Mouse (Mus musculus) brain, embryonic 18.5 days (tissue): ENCODE measurements around the gene Apoc4.
A peak's percentile ranks its signal among the peaks of the same experiment; 100 is the strongest.

Experiments used
- DNase-seq: peaks from one replicate; pipeline ENCODE4 v3.0.0-alpha.2; 2012; ENCODE audit warnings: low read depth, low spot score

Gene Apoc4

GRCm38 (mm10) chr7:19681202-19681694 lies at the start of gene Apoc4, which contains the start of gene Gm44805:
TSS of gene Apoc4 (minus strand) at chr7:19681479.
TSS of gene Gm44805 (minus strand) at chr7:19681423.
- no peak for DNase-seq

GRCm38 (mm10) chr7:19726541-19726940 lies 45.3 kb upstream of the Apoc4 start:
- no peak for DNase-seq

- DNase-seq, result no peak
These were observed 42.9 kb upstream of the Apoc4 start for GRCm38 (mm10) chr7:19724167-19724566.

- DNase-seq, result no peak
These were observed 41.5 kb upstream of the Apoc4 start for GRCm38 (mm10) chr7:19722754-19723195.

- DNase-seq, result no peak
These were observed 37.9 kb upstream of the Apoc4 start for GRCm38 (mm10) chr7:19719200-19719599.

GRCm38 (mm10) chr7:19718297-19718952 lies 37.1 kb upstream of the Apoc4 start:
- DNase-seq, result no peak

- DNase-seq, result no peak
These were observed 36.1 kb upstream of the Apoc4 start for GRCm38 (mm10) chr7:19717346-19717745.

- DNase-seq, result no peak
These were observed 35.5 kb upstream of the Apoc4 start for GRCm38 (mm10) chr7:19716822-19717221.

GRCm38 (mm10) chr7:19716055-19716682 lies 34.9 kb upstream of the Apoc4 start:
- no peak for DNase-seq

- DNase-seq, result peak; percentile 100
These were observed 34.2 kb upstream of the Apoc4 start, which contains the start of gene Tomm40 for GRCm38 (mm10) chr7:19715239-19716054. TSS of gene Tomm40 (minus strand) at chr7:19715438.

- DNase-seq, result no peak
These were observed 33.6 kb upstream of the Apoc4 start for GRCm38 (mm10) chr7:19714836-19715235.

GRCm38 (mm10) chr7:19713598-19713997 lies 32.3 kb upstream of the Apoc4 start:
- DNase-seq, result no peak

GRCm38 (mm10) chr7:19713196-19713595 lies 31.9 kb upstream of the Apoc4 start:
- DNase-seq, result no peak

- no peak for DNase-seq
These were observed 31.1 kb upstream of the Apoc4 start for GRCm38 (mm10) chr7:19712414-19712813.

- no peak for DNase-seq
These were observed 29.4 kb upstream of the Apoc4 start for GRCm38 (mm10) chr7:19710650-19711049.

- DNase-seq, result no peak
These were observed 24.0 kb upstream of the Apoc4 start for GRCm38 (mm10) chr7:19705271-19705670.

- DNase-seq, result no peak
These were observed 23.2 kb upstream of the Apoc4 start for GRCm38 (mm10) chr7:19704475-19704874.

GRCm38 (mm10) chr7:19702859-19703555 lies 21.7 kb upstream of the Apoc4 start:
- no peak for DNase-seq

- no peak for DNase-seq
These were observed 19.9 kb upstream of the Apoc4 start for GRCm38 (mm10) chr7:19701069-19701761.

- DNase-seq, result no peak
These were observed 19.2 kb upstream of the Apoc4 start for GRCm38 (mm10) chr7:19700299-19701068.
